Mouse (Mus musculus): ENCODE measurements around the gene Ngdn.

Ngdn gene

GRCm38 (mm10) chr14:55071756-55072155 lies 56.5 kb downstream of the Ngdn start:
- in situ Hi-C loops (cut with MboI, MseI) = no loop called here
